Mouse (Mus musculus): ENCODE data around the gene Hmmr. TPM values are rescaled to one million over a fixed set of nuclear protein-coding genes. Genes with fewer than 3 reads are reported as not detected.

Gene Hmmr
- total and polyA plus RNA-seq, 3 experiments: 0.13 to 0.21 (median 0.20) TPM

GRCm38 (mm10) chr11:40746361-40746760 lies 13.1 kb upstream of the Hmmr start:
- no peak for TF ChIP-seq EP300 (IDR thresholded peaks at IDR 0.05; ENCODE audit: insufficient read depth, low read depth, low read length)
- TF ChIP-seq POLR2A (IDR thresholded peaks at IDR 0.05; ENCODE audit: insufficient read depth, low read depth, low read length): no peak
- TF ChIP-seq CTCF (IDR thresholded peaks at IDR 0.05): no peak
- Histone ChIP-seq H3K79me2 (replicated peaks; ENCODE audit: control insufficient read depth, insufficient read depth, low read length) (no peaks in the 10 kb centered on the region), H3K9ac (ENCODE audit: low read depth, low read length) (no peak overlapping the region), H3K4me3 (no peak overlapping the region), H3K27me3 (ENCODE audit: control insufficient read depth, insufficient read depth, low read length) (no peaks in the 10 kb centered on the region), H3K36me3 (ENCODE audit: control insufficient read depth, insufficient read depth, low read length) (peaks cover 13% of the 10 kb centered on the region), H3K4me1 (ENCODE audit: control insufficient read depth, insufficient read depth, low read length) (peaks cover 2% of the 10 kb centered on the region; the same call in 1 of the 2 replicates), H3K27ac (no peak overlapping the region)
- 90% methylated on average over 12 of the region's 12 CpGs for WGBS
- intact Hi-C loops (cut with DNase I): no loop called here
- DNase-seq: no peak

GRCm38 (mm10) chr11:40744348-40744747 lies 11.1 kb upstream of the Hmmr start:
- no peak overlapping the region for H3K27ac ChIP-seq
- peaks cover 2% of the 10 kb centered on the region; the same call in 1 of the 2 replicates for H3K4me1 ChIP-seq (ENCODE audit: control insufficient read depth, insufficient read depth, low read length)
- no peak for DNase-seq
- no peak overlapping the region for H3K9ac ChIP-seq (ENCODE audit: low read depth, low read length)
- H3K79me2 ChIP-seq (replicated peaks; ENCODE audit: control insufficient read depth, insufficient read depth, low read length): no peaks in the 10 kb centered on the region
- 73% methylated on average over 3 of the region's 3 CpGs for WGBS
- no peak for TF ChIP-seq POLR2A (IDR thresholded peaks at IDR 0.05; ENCODE audit: insufficient read depth, low read depth, low read length)
- no peak for TF ChIP-seq EP300 (IDR thresholded peaks at IDR 0.05; ENCODE audit: insufficient read depth, low read depth, low read length)
- TF ChIP-seq CTCF (IDR thresholded peaks at IDR 0.05): no peak
- no peaks in the 10 kb centered on the region for H3K27me3 ChIP-seq (ENCODE audit: control insufficient read depth, insufficient read depth, low read length)
- no peak overlapping the region for H3K4me3 ChIP-seq
- intact Hi-C loops (cut with DNase I): no loop called here
- no peaks in the 10 kb centered on the region; the same call in 1 of the 2 replicates for H3K36me3 ChIP-seq (ENCODE audit: control insufficient read depth, insufficient read depth, low read length)

GRCm38 (mm10) chr11:40741605-40742262 lies 8.5 kb upstream of the Hmmr start:
- H3K4me1 ChIP-seq (ENCODE audit: control insufficient read depth, insufficient read depth, low read length): no peaks in the 10 kb centered on the region
- intact Hi-C loops (cut with DNase I): no loop called here
- no peak for DNase-seq
- no peak overlapping the region for H3K27ac ChIP-seq
- no peak for TF ChIP-seq EP300 (IDR thresholded peaks at IDR 0.05; ENCODE audit: insufficient read depth, low read depth, low read length)
- no peak for TF ChIP-seq CTCF (IDR thresholded peaks at IDR 0.05)
- TF ChIP-seq POLR2A (IDR thresholded peaks at IDR 0.05; ENCODE audit: insufficient read depth, low read depth, low read length): no peak
- no peak overlapping the region for H3K4me3 ChIP-seq
- WGBS: 90% methylated on average over 12 of the region's 12 CpGs
- no peaks in the 10 kb centered on the region for H3K79me2 ChIP-seq (replicated peaks; ENCODE audit: control insufficient read depth, insufficient read depth, low read length)
- no peak overlapping the region for H3K9ac ChIP-seq (ENCODE audit: low read depth, low read length)
- H3K27me3 ChIP-seq (ENCODE audit: control insufficient read depth, insufficient read depth, low read length): no peaks in the 10 kb centered on the region
- H3K36me3 ChIP-seq (ENCODE audit: control insufficient read depth, insufficient read depth, low read length): peaks cover 1% of the 10 kb centered on the region; the same call in 1 of the 2 replicates

- Histone ChIP-seq H3K27ac (no peak overlapping the region), H3K9ac (ENCODE audit: low read depth, low read length) (no peak overlapping the region), H3K4me3 (no peak overlapping the region), H3K79me2 (replicated peaks; ENCODE audit: control insufficient read depth, insufficient read depth, low read length) (peaks cover 3% of the 10 kb centered on the region), H3K27me3 (ENCODE audit: control insufficient read depth, insufficient read depth, low read length) (no peaks in the 10 kb centered on the region), H3K36me3 (ENCODE audit: control insufficient read depth, insufficient read depth, low read length) (peaks cover 4% of the 10 kb centered on the region), H3K4me1 (ENCODE audit: control insufficient read depth, insufficient read depth, low read length) (peaks cover 1% of the 10 kb centered on the region)
- WGBS: 90% methylated on average over 3 of the region's 3 CpGs
- no peak for DNase-seq
- intact Hi-C loops (cut with DNase I): no loop called here
- TF ChIP-seq EP300 (IDR thresholded peaks at IDR 0.05; ENCODE audit: insufficient read depth, low read depth, low read length) (no peak), POLR2A (IDR thresholded peaks at IDR 0.05; ENCODE audit: insufficient read depth, low read depth, low read length) (no peak), CTCF (IDR thresholded peaks at IDR 0.05) (no peak)
These were observed 4.1 kb upstream of the Hmmr start for GRCm38 (mm10) chr11:40737369-40737768.

- Histone ChIP-seq H3K36me3 (ENCODE audit: control insufficient read depth, insufficient read depth, low read length) (peaks cover 4% of the 10 kb centered on the region), H3K27ac (peak overlapping the region; percentile 81), H3K79me2 (replicated peaks; ENCODE audit: control insufficient read depth, insufficient read depth, low read length) (peaks cover 3% of the 10 kb centered on the region), H3K4me1 (ENCODE audit: control insufficient read depth, insufficient read depth, low read length) (peaks cover 1% of the 10 kb centered on the region), H3K9ac (ENCODE audit: low read depth, low read length) (peak overlapping the region; percentile 88), H3K4me3 (peak overlapping the region; percentile 75), H3K27me3 (ENCODE audit: control insufficient read depth, insufficient read depth, low read length) (no peaks in the 10 kb centered on the region)
- intact Hi-C loops (cut with DNase I): loop anchor here (2.0 kb wide), 1 partner anchor 44 kb away; no protein-coding TSS in a partner anchor
- no peak for DNase-seq
- TF ChIP-seq EP300 (IDR thresholded peaks at IDR 0.05; ENCODE audit: insufficient read depth, low read depth, low read length) (no peak), POLR2A (IDR thresholded peaks at IDR 0.05; ENCODE audit: insufficient read depth, low read depth, low read length) (no peak), CTCF (IDR thresholded peaks at IDR 0.05) (no peak)
- WGBS: 4% methylated on average over 11 of the region's 11 CpGs
These were observed 1.1 kb upstream of the Hmmr start for GRCm38 (mm10) chr11:40734251-40734752.

- Histone ChIP-seq H3K27me3 (ENCODE audit: control insufficient read depth, insufficient read depth, low read length) (no peaks in the 10 kb centered on the region), H3K9ac (ENCODE audit: low read depth, low read length) (no peak overlapping the region), H3K79me2 (replicated peaks; ENCODE audit: control insufficient read depth, insufficient read depth, low read length) (peaks cover 3% of the 10 kb centered on the region), H3K36me3 (ENCODE audit: control insufficient read depth, insufficient read depth, low read length) (peaks cover 2% of the 10 kb centered on the region), H3K4me3 (peak overlapping the region; percentile 25; the same call in 1 of the 2 replicates), H3K27ac (no peak overlapping the region), H3K4me1 (ENCODE audit: control insufficient read depth, insufficient read depth, low read length) (peaks cover 1% of the 10 kb centered on the region)
- intact Hi-C loops (cut with DNase I): loop anchor here (2.0 kb wide), 1 partner anchor 22 kb away; the partner anchor contains the start of gene Ccng1
- WGBS: under 1% methylated on average over 14 of the region's 14 CpGs
- DNase-seq: no peak
- TF ChIP-seq EP300 (IDR thresholded peaks at IDR 0.05; ENCODE audit: insufficient read depth, low read depth, low read length): no peak
- no peak for TF ChIP-seq POLR2A (IDR thresholded peaks at IDR 0.05; ENCODE audit: insufficient read depth, low read depth, low read length)
- no peak for TF ChIP-seq CTCF (IDR thresholded peaks at IDR 0.05)
These were observed 254 bp downstream of the Hmmr start for GRCm38 (mm10) chr11:40732997-40733338.
